Mouse (Mus musculus) midbrain, embryonic 14.5 days (tissue): ENCODE results near the gene Tekt1. TPM values are rescaled to one million over a fixed set of nuclear protein-coding genes. Genes with fewer than 3 reads are reported as not detected.

Experiments used
- ATAC-seq: fragments of 200-750 bp; cut with Nextera tagmentation; 2 replicates; pipeline ENCODE4 v1.8.0; 2017; ENCODE audit warnings: moderate number of reproducible peaks, moderate library complexity; ENCODE audit not compliant: low FRiP score, low TSS enrichment
- DNase-seq: peaks from one replicate; pipeline ENCODE4 v3.0.0-alpha.2; 2015
- H3K27ac ChIP-seq: fragments of 300-500 bp; sonication (generic); replicated peaks from 2 replicates; pipeline ENCODE4 v1.5.1; 2014; ENCODE audit warnings: mild to moderate bottlenecking, low read depth, low read length, moderate library complexity
- H3K27me3 ChIP-seq: fragments of 300-500 bp; sonication (generic); 2 replicates; pipeline ENCODE4 v1.6.1; 2014; ENCODE audit warnings: low read length, control low read depth, mixed read lengths; ENCODE audit not compliant: control insufficient read depth, insufficient read depth
- H3K36me3 ChIP-seq: fragments of 300-500 bp; sonication (generic); 2 replicates; pipeline ENCODE4 v1.6.1; 2014; ENCODE audit warnings: low read length, control low read depth; ENCODE audit not compliant: control insufficient read depth, insufficient read depth
- H3K4me1 ChIP-seq: fragments of 300-500 bp; sonication (generic); 2 replicates; pipeline ENCODE4 v1.6.1; 2014; ENCODE audit warnings: mild to moderate bottlenecking, antibody characterized with exemption, low read length, control low read depth; ENCODE audit not compliant: control insufficient read depth, insufficient read depth
- H3K4me2 ChIP-seq: fragments of 300-500 bp; sonication (generic); 2 replicates; pipeline ENCODE4 v1.6.1; 2014; ENCODE audit warnings: mild to moderate bottlenecking, low read length, moderate library complexity
- H3K4me3 ChIP-seq: fragments of 300-500 bp; sonication (generic); replicated peaks from 2 replicates; pipeline ENCODE4 v1.5.1; 2014; ENCODE audit warnings: low read depth, low read length
- H3K9ac ChIP-seq: fragments of 300-500 bp; sonication (generic); replicated peaks from 2 replicates; pipeline ENCODE4 v1.6.1; 2014; ENCODE audit warnings: mild to moderate bottlenecking, low read length, moderate library complexity
- H3K9me3 ChIP-seq: fragments of 300-500 bp; sonication (generic); 2 replicates; pipeline ENCODE4 v1.6.1; 2016; ENCODE audit warnings: low read length, control low read depth, mixed read lengths; ENCODE audit not compliant: control insufficient read depth
- WGBS: fragments of 180-500 bp; shearing (Covaris S2); extraction: QIAGEN DNeasy Blood & Tissue Kit; methylation state at CpG from one replicate; pipeline ENCODE4 v1.1.7; 2014; 5-methylcytosine and 5-hydroxymethylcytosine counted together
- polyA plus RNA-seq: library from polyadenylated mRNA; unstranded; fragments of >200 nt; fragmentation: Nextera tagmentation; extraction: Ambion mirVana; gene quantifications from 2 replicates; pipeline ENCODE4 v1.2.1, GENCODE M21; 2014

Tekt1 gene
- polyA plus RNA-seq, 1 experiment from 2014 or later = 6.9 TPM

- H3K4me2 ChIP-seq = no peak overlapping the region
- no peaks in the 10 kb centered on the region for H3K36me3 ChIP-seq
- H3K9ac ChIP-seq = no peak overlapping the region
- no peaks in the 10 kb centered on the region for H3K9me3 ChIP-seq
- no peaks in the 10 kb centered on the region for H3K27me3 ChIP-seq
- no peak overlapping the region for H3K4me3 ChIP-seq
- ATAC-seq = no peak
- peaks cover 6% of the 10 kb centered on the region; the same call in 1 of the 2 replicates for H3K4me1 ChIP-seq
- H3K27ac ChIP-seq = no peak overlapping the region
- no peak for DNase-seq
- WGBS = 70% methylated on average over 4 of the region's 4 CpGs
These were observed 22.5 kb downstream of the Tekt1 start for GRCm38 (mm10) chr11:72339716-72340115.

- peaks cover 6% of the 10 kb centered on the region; the same call in 1 of the 2 replicates for H3K4me1 ChIP-seq
- no peak overlapping the region for H3K27ac ChIP-seq
These were observed 23.8 kb downstream of the Tekt1 start for GRCm38 (mm10) chr11:72338437-72338871.

GRCm38 (mm10) chr11:72336726-72337125 lies 25.5 kb downstream of the Tekt1 start:
- H3K36me3 ChIP-seq = no peaks in the 10 kb centered on the region
- no peak overlapping the region for H3K4me2 ChIP-seq
- DNase-seq = no peak
- H3K9me3 ChIP-seq = no peaks in the 10 kb centered on the region
- H3K4me3 ChIP-seq = no peak overlapping the region
- no peaks in the 10 kb centered on the region for H3K27me3 ChIP-seq
- 89% methylated on average over 8 of the region's 8 CpGs for WGBS
- peaks cover 6% of the 10 kb centered on the region; the same call in 1 of the 2 replicates for H3K4me1 ChIP-seq
- H3K27ac ChIP-seq = no peak overlapping the region
- ATAC-seq = no peak
- no peak overlapping the region for H3K9ac ChIP-seq

More at GRCm38 (mm10) chr11:72338437-72338871, 23.8 kb downstream of the Tekt1 start:
- 13% methylated on average over 5 of the region's 5 CpGs for WGBS
- DNase-seq (peak; percentile 27), ATAC-seq (no peak)
- Histone ChIP-seq H3K36me3 (no peaks in the 10 kb centered on the region), H3K9ac (no peak overlapping the region), H3K4me3 (no peak overlapping the region), H3K4me2 (no peak overlapping the region), H3K9me3 (no peaks in the 10 kb centered on the region), H3K27me3 (no peaks in the 10 kb centered on the region)

- H3K4me3 ChIP-seq = no peak overlapping the region
- no peak overlapping the region for H3K27ac ChIP-seq
- H3K36me3 ChIP-seq = no peaks in the 10 kb centered on the region
- DNase-seq = no peak
- WGBS = 84% methylated on average over 4 of the region's 4 CpGs
- no peaks in the 10 kb centered on the region for H3K9me3 ChIP-seq
- H3K4me1 ChIP-seq = peaks cover 6% of the 10 kb centered on the region; the same call in 1 of the 2 replicates
- H3K9ac ChIP-seq = no peak overlapping the region
- H3K27me3 ChIP-seq = no peaks in the 10 kb centered on the region
- H3K4me2 ChIP-seq = no peak overlapping the region
- no peak for ATAC-seq
These were observed 27.6 kb downstream of the Tekt1 start for GRCm38 (mm10) chr11:72334653-72335052.

- Histone ChIP-seq H3K27ac (no peak overlapping the region), H3K4me3 (no peak overlapping the region), H3K9ac (no peak overlapping the region), H3K4me2 (no peak overlapping the region), H3K4me1 (no peaks in the 10 kb centered on the region), H3K9me3 (no peaks in the 10 kb centered on the region), H3K36me3 (no peaks in the 10 kb centered on the region), H3K27me3 (no peaks in the 10 kb centered on the region)
- ATAC-seq (no peak), DNase-seq (no peak)
- 49% methylated on average over 9 of the region's 9 CpGs for WGBS
These were observed 29.1 kb downstream of the Tekt1 start for GRCm38 (mm10) chr11:72332951-72333667.

GRCm38 (mm10) chr11:72325701-72326100 lies 36.5 kb downstream of the Tekt1 start:
- ATAC-seq (no peak), DNase-seq (no peak)
- WGBS = 91% methylated on average over 4 of the region's 4 CpGs
- Histone ChIP-seq H3K4me3 (no peak overlapping the region), H3K27ac (no peak overlapping the region), H3K9me3 (no peaks in the 10 kb centered on the region), H3K27me3 (no peaks in the 10 kb centered on the region), H3K4me1 (no peaks in the 10 kb centered on the region), H3K9ac (no peak overlapping the region), H3K36me3 (no peaks in the 10 kb centered on the region), H3K4me2 (no peak overlapping the region)

- 71% methylated on average over 3 of the region's 3 CpGs for WGBS
- H3K9ac ChIP-seq = no peak overlapping the region
- H3K4me2 ChIP-seq = no peak overlapping the region
- H3K27ac ChIP-seq = no peak overlapping the region
- H3K27me3 ChIP-seq = no peaks in the 10 kb centered on the region
- H3K4me3 ChIP-seq = no peak overlapping the region
- ATAC-seq = no peak
- no peaks in the 10 kb centered on the region for H3K4me1 ChIP-seq
- H3K9me3 ChIP-seq = no peaks in the 10 kb centered on the region
- no peak for DNase-seq
- no peaks in the 10 kb centered on the region for H3K36me3 ChIP-seq
These were observed 37.8 kb downstream of the Tekt1 start for GRCm38 (mm10) chr11:72324431-72324830.

- Histone ChIP-seq H3K27me3 (peaks cover 13% of the 10 kb centered on the region; the same call in 1 of the 2 replicates), H3K4me1 (no peaks in the 10 kb centered on the region), H3K9ac (no peak overlapping the region), H3K9me3 (no peaks in the 10 kb centered on the region), H3K36me3 (no peaks in the 10 kb centered on the region), H3K27ac (no peak overlapping the region), H3K4me2 (no peak overlapping the region), H3K4me3 (no peak overlapping the region)
- WGBS = 86% methylated on average over 5 of the region's 5 CpGs
- no peak for ATAC-seq
- DNase-seq = no peak
These were observed 44.2 kb downstream of the Tekt1 start for GRCm38 (mm10) chr11:72318026-72318425.
